Mouse (Mus musculus) CH12.LX (cell line): ENCODE measurements around the gene Etnk2. TPM values are rescaled to one million over a fixed set of nuclear protein-coding genes. Genes with fewer than 3 reads are reported as not detected.

ENCODE experiments used
- DNase-seq: peaks from one replicate; pipeline ENCODE4 v3.0.0-alpha.2; 2013; ENCODE audit errors: extremely low read depth
- H3K27ac ChIP-seq: 2 replicates; pipeline ENCODE4 v1.5.1; 2012; ENCODE audit warnings: low read depth, mild to moderate bottlenecking, control low read depth, moderate library complexity; ENCODE audit not compliant: insufficient read depth
- H3K27me3 ChIP-seq: replicated peaks from 2 replicates; pipeline ENCODE3; 2012; ENCODE audit warnings: inconsistent platforms
- H3K36me3 ChIP-seq, 2 experiments: replicated peaks in 1 of 2; 2 replicates each; pipeline versions ENCODE3 to v1.6.1; 2012; ENCODE audit warnings: inconsistent platforms in 1 of 2, low read length in 1 of 2, mild to moderate bottlenecking in 1 of 2, mixed read lengths in 1 of 2, moderate library complexity in 1 of 2; ENCODE audit not compliant: control insufficient read depth in 1 of 2, insufficient read depth in 1 of 2
- H3K4me1 ChIP-seq, 2 experiments: 2 replicates each; pipeline ENCODE4 v1.6.1; 2012; ENCODE audit warnings: inconsistent platforms in 1 of 2, moderate library complexity in 1 of 2; ENCODE audit not compliant: insufficient read depth in 2 of 2, control insufficient read depth in 1 of 2
- H3K4me2 ChIP-seq: 2 replicates; pipeline ENCODE4 v1.6.1; 2012; ENCODE audit warnings: low read depth, mild to moderate bottlenecking, control low read depth; ENCODE audit not compliant: poor library complexity, insufficient read depth, severe bottlenecking
- H3K4me3 ChIP-seq, 3 experiments: fragments of 150-350 bp in 1 of 3; sonication (generic) in 1 of 3; replicated peaks in 1 of 3; 2 replicates each; pipeline versions ENCODE3 to v1.5.1; 2011 to 2012; ENCODE audit warnings: low read depth in 2 of 3, low read length in 2 of 3, mild to moderate bottlenecking in 2 of 3, moderate library complexity in 2 of 3, control low read depth in 1 of 3, improper control_type of control experiment in 1 of 3, inconsistent platforms in 1 of 3, mixed read lengths in 1 of 3; ENCODE audit not compliant: poor library complexity in 1 of 3
- H3K79me2 ChIP-seq: replicated peaks from 2 replicates; pipeline ENCODE4 v1.6.1; 2012; ENCODE audit warnings: mild to moderate bottlenecking, moderate library complexity; ENCODE audit not compliant: control insufficient read depth, poor library complexity, insufficient read depth, severe bottlenecking; ENCODE audit errors: extremely low read depth
- H3K9ac ChIP-seq: 2 replicates; pipeline ENCODE4 v1.6.1; 2012; ENCODE audit warnings: low read depth, mild to moderate bottlenecking, control low read depth, moderate library complexity; ENCODE audit not compliant: insufficient read depth
- H3K9me3 ChIP-seq: replicated peaks from 2 replicates; pipeline ENCODE3; 2012; ENCODE audit warnings: low read length, inconsistent platforms, mixed read lengths
- BHLHE40 ChIP-seq: IDR thresholded peaks from 2 replicates; pipeline ENCODE4 v1.6.1; 2011; ENCODE audit warnings: mild to moderate bottlenecking, low read depth, low read length, improper control_type of control experiment
- CHD1 ChIP-seq: IDR thresholded peaks from 2 replicates; pipeline ENCODE4 v1.6.1; 2012; ENCODE audit warnings: low read depth, low read length, improper control_type of control experiment, inconsistent platforms
- CHD2 ChIP-seq: IDR thresholded peaks from 2 replicates; pipeline ENCODE4 v1.6.1; 2011; ENCODE audit warnings: low read length, improper control_type of control experiment
- CTCF ChIP-seq, 2 experiments: IDR thresholded peaks in 1 of 2; conservative IDR thresholded peaks in 1 of 2; 2 replicates each; pipeline ENCODE4 v1.5.1; 2011 to 2012; ENCODE audit warnings: low read depth in 2 of 2, low read length in 2 of 2, improper control_type of control experiment in 1 of 2, inconsistent platforms in 1 of 2, mild to moderate bottlenecking in 1 of 2, moderate library complexity in 1 of 2
- ELF1 ChIP-seq: IDR thresholded peaks from 2 replicates; pipeline ENCODE4 v1.6.1; 2014; ENCODE audit warnings: low read depth, mild to moderate bottlenecking, inconsistent platforms, low read length, improper control_type of control experiment
- EP300 ChIP-seq: IDR thresholded peaks from 2 replicates; pipeline ENCODE4 v1.6.1; 2011; ENCODE audit warnings: low read length, improper control_type of control experiment
- GABPA ChIP-seq: IDR thresholded peaks from 2 replicates; pipeline ENCODE4 v1.6.1; 2012; ENCODE audit warnings: low read depth, low read length, improper control_type of control experiment, inconsistent platforms; ENCODE audit not compliant: insufficient replicate concordance
- JUN ChIP-seq: IDR thresholded peaks from 2 replicates; pipeline ENCODE4 v1.6.1; 2011; ENCODE audit warnings: low read depth, mild to moderate bottlenecking, low read length, improper control_type of control experiment, moderate library complexity; ENCODE audit not compliant: insufficient read depth
- KAT2A ChIP-seq: IDR thresholded peaks from 2 replicates; pipeline ENCODE4 v1.6.1; 2012; ENCODE audit warnings: low read length, improper control_type of control experiment, inconsistent platforms; ENCODE audit not compliant: insufficient replicate concordance
- MAX ChIP-seq: IDR thresholded peaks from 2 replicates; pipeline ENCODE4 v1.6.1; 2011; ENCODE audit warnings: low read length, improper control_type of control experiment
- NELFE ChIP-seq: IDR thresholded peaks from 2 replicates; pipeline ENCODE4 v1.6.1; 2011; ENCODE audit warnings: low read depth, low read length, improper control_type of control experiment
- PAX5 ChIP-seq: IDR thresholded peaks from 2 replicates; pipeline ENCODE4 v1.6.1; 2012; ENCODE audit warnings: low read length, inconsistent platforms, mixed read lengths
- RCOR1 ChIP-seq: conservative IDR thresholded peaks from 2 replicates; pipeline ENCODE4 v1.6.1; 2012; ENCODE audit warnings: low read depth, mild to moderate bottlenecking, inconsistent platforms, low read length, improper control_type of control experiment
- SIN3A ChIP-seq: IDR thresholded peaks from 2 replicates; pipeline ENCODE4 v1.6.1; 2012; ENCODE audit warnings: low read length, improper control_type of control experiment, inconsistent platforms
- SMC3 ChIP-seq: IDR thresholded peaks from 2 replicates; pipeline ENCODE4 v1.6.1; 2011; ENCODE audit warnings: low read depth, low read length, improper control_type of control experiment
- TBP ChIP-seq: conservative IDR thresholded peaks from 2 replicates; pipeline ENCODE4 v1.6.1; 2011; ENCODE audit warnings: low read depth, low read length, improper control_type of control experiment
- TCF12 ChIP-seq: IDR thresholded peaks from 2 replicates; pipeline ENCODE4 v1.6.1; 2014; ENCODE audit warnings: low read depth, mild to moderate bottlenecking, inconsistent platforms, low read length, improper control_type of control experiment
- UBTF ChIP-seq: IDR thresholded peaks from 2 replicates; pipeline ENCODE4 v1.6.1; 2012; ENCODE audit warnings: low read depth, mild to moderate bottlenecking, inconsistent platforms, low read length, improper control_type of control experiment, moderate library complexity
- ZC3H11A ChIP-seq: IDR thresholded peaks from 2 replicates; pipeline ENCODE4 v1.6.1; 2012; ENCODE audit warnings: low read depth, mild to moderate bottlenecking, inconsistent platforms, low read length, improper control_type of control experiment
- dilution Hi-C: fragments of 300-500 bp; cut with MboI; formaldehyde crosslinking; loops from 2 replicates; pipeline ENCODE4 v1.14.3; 2020; ENCODE audit warnings: low sequenced_read_pairs; ENCODE audit not compliant: extremely low pct_unique_long_range_greater_than_20kb, extremely low pct_ligation_motif_present
- in situ Hi-C: fragments of 300-500 bp; cut with MboI; formaldehyde crosslinking; loops from 3 replicates; pipeline ENCODE4 v1.14.3; 2019; ENCODE audit warnings: low sequenced_read_pairs, low pct_ligation_motif_present, low pct_unique_long_range_greater_than_20kb, mixed read lengths
- polyA plus RNA-seq: library from polyadenylated mRNA; unstranded; fragments of >175 nt; gene quantifications from 2 replicates; pipeline ENCODE4 v1.2.1, GENCODE M21; 2012; ENCODE audit warnings: low read depth; ENCODE audit not compliant: insufficient read length
- total RNA-seq, 2 experiments: library from RNA; depleted of rRNA; stranded (reverse); fragments of 300-350 nt in 1 of 2; fragments of >200 nt in 1 of 2; gene quantifications; 2 replicates each; pipeline ENCODE4 v1.2.3; 2012 to 2014

Etnk2 gene
- total and polyA plus RNA-seq, 3 experiments = 0.30 TPM; not detected in 2

DNA sequence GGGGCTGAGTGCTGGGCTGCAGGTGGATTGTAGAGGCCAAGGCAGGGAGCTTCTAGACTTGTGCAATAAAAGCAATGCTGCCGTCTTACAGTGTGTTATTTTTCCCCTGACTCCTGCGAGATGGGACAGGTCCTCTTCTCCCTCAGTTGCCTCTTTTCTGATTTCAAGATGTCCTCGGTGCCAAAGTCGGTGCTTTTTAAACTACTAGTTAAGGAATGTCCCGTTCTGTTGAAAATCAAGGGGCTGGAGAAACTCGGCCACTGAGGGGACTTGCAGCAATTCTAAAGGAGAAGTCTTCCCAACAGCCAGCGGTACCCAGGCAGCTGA lies 33.8 kb upstream of the Etnk2 start:
- TF ChIP-seq JUN (no peak), UBTF (no peak), CTCF (conservative IDR thresholded peaks at IDR 0.05 in 1 of 2, IDR thresholded peaks at IDR 0.05 in 1 of 2; ENCODE audit: low read depth in 2 of 2, low read length in 2 of 2) (no peak), SMC3 (no peak)
- no peak overlapping the region for H3K27ac ChIP-seq
- H3K27me3 ChIP-seq = peaks cover 77% of the 10 kb centered on the region
- in situ Hi-C loops = loop anchor here (10.0 kb wide), 1 partner anchor 275 kb away; no protein-coding TSS in a partner anchor
- no peaks in the 10 kb centered on the region for H3K4me1 ChIP-seq
- dilution Hi-C loops = no loop called here
- no peak for DNase-seq
- no peaks in the 10 kb centered on the region for H3K36me3 ChIP-seq
- H3K4me3 ChIP-seq = no peak overlapping the region
- H3K4me2 ChIP-seq = no peak overlapping the region
- no peak overlapping the region for H3K9ac ChIP-seq
- H3K79me2 ChIP-seq = no peaks in the 10 kb centered on the region
- peaks cover 6% of the 10 kb centered on the region for H3K9me3 ChIP-seq

- no peak overlapping the region for H3K4me3 ChIP-seq
- H3K4me1 ChIP-seq = no peaks in the 10 kb centered on the region
- no peak overlapping the region for H3K9ac ChIP-seq
- in situ Hi-C loops = no loop called here
- peaks cover 6% of the 10 kb centered on the region for H3K9me3 ChIP-seq
- H3K4me2 ChIP-seq = no peak overlapping the region
- no peaks in the 10 kb centered on the region for H3K79me2 ChIP-seq
- DNase-seq = no peak
- no peak overlapping the region for H3K27ac ChIP-seq
- dilution Hi-C loops = no loop called here
- TF ChIP-seq JUN = no peak
- TF ChIP-seq NELFE = no peak
- TF ChIP-seq ZC3H11A = no peak
- TF ChIP-seq CTCF (conservative IDR thresholded peaks at IDR 0.05 in 1 of 2, IDR thresholded peaks at IDR 0.05 in 1 of 2; ENCODE audit: low read depth in 2 of 2, low read length in 2 of 2) = no peak
- no peak for TF ChIP-seq EP300
- TF ChIP-seq TBP = no peak
- TF ChIP-seq BHLHE40 = no peak
- no peak for TF ChIP-seq RCOR1
- TF ChIP-seq PAX5 = no peak
- no peak for TF ChIP-seq GABPA
- no peak for TF ChIP-seq SIN3A
- no peak for TF ChIP-seq KAT2A
- TF ChIP-seq TCF12 = no peak
- no peak for TF ChIP-seq ELF1
- TF ChIP-seq MAX = no peak
- TF ChIP-seq CHD1 = no peak
- TF ChIP-seq CHD2 = no peak
- no peaks in the 10 kb centered on the region for H3K36me3 ChIP-seq
- H3K27me3 ChIP-seq = peaks cover 78% of the 10 kb centered on the region
These were observed 32.2 kb upstream of the Etnk2 start for GRCm38 (mm10) chr1:133331142-133331541.
